Mouse (Mus musculus): ENCODE measurements at regions not wholly inside any gene's neighbourhood (a gene's known extent, or its start where the extent isn't known, plus 50 kb on each side); places are given as distances from the start of the nearest gene placed in this dataset.

- ATAC-seq (ENCODE audit: low FRiP score, low TSS enrichment): no peak
- Histone ChIP-seq H3K4me2 (replicated peaks; ENCODE audit: low read depth, low read length) (no peak overlapping the region), H3K4me3 (ENCODE audit: low read length) (no peak overlapping the region), H3K9ac (replicated peaks; ENCODE audit: low read length) (no peak overlapping the region), H3K27me3 (ENCODE audit: insufficient read depth, low read length) (no peaks in the 10 kb centered on the region), H3K36me3 (ENCODE audit: insufficient read depth, low read length) (no peaks in the 10 kb centered on the region), H3K4me1 (ENCODE audit: insufficient read depth, low read length) (no peaks in the 10 kb centered on the region), H3K9me3 (ENCODE audit: low read length) (no peaks in the 10 kb centered on the region), H3K27ac (ENCODE audit: low read length) (no peak overlapping the region)
- WGBS: 65% methylated on average over 1 of the region's 1 CpGs
These were observed 365.3 kb upstream of the Tmem229a start for GRCm38 (mm10) chr6:25321446-25321845.

GRCm38 (mm10) chr6:25320291-25320844, 364.3 kb upstream of the Tmem229a start:
- Histone ChIP-seq H3K4me3 (ENCODE audit: low read length) (no peak overlapping the region), H3K27ac (ENCODE audit: low read length) (no peak overlapping the region), H3K9ac (replicated peaks; ENCODE audit: low read length) (no peak overlapping the region), H3K4me1 (ENCODE audit: insufficient read depth, low read length) (no peaks in the 10 kb centered on the region), H3K9me3 (ENCODE audit: low read length) (no peaks in the 10 kb centered on the region), H3K36me3 (ENCODE audit: insufficient read depth, low read length) (no peaks in the 10 kb centered on the region), H3K27me3 (ENCODE audit: insufficient read depth, low read length) (no peaks in the 10 kb centered on the region), H3K4me2 (replicated peaks; ENCODE audit: low read depth, low read length) (no peak overlapping the region)
- WGBS: 79% methylated on average over 6 of the region's 6 CpGs
- ATAC-seq (ENCODE audit: low FRiP score, low TSS enrichment): no peak

GRCm38 (mm10) chr6:25307471-25307870, 351.4 kb upstream of the Tmem229a start:
- no peaks in the 10 kb centered on the region for H3K27me3 ChIP-seq (ENCODE audit: insufficient read depth, low read length)
- H3K4me2 ChIP-seq (replicated peaks; ENCODE audit: low read depth, low read length): no peak overlapping the region
- H3K36me3 ChIP-seq (ENCODE audit: insufficient read depth, low read length): no peaks in the 10 kb centered on the region
- no peak overlapping the region for H3K27ac ChIP-seq (ENCODE audit: low read length)
- H3K4me3 ChIP-seq (ENCODE audit: low read length): no peak overlapping the region
- no peaks in the 10 kb centered on the region for H3K9me3 ChIP-seq (ENCODE audit: low read length)
- H3K4me1 ChIP-seq (ENCODE audit: insufficient read depth, low read length): no peaks in the 10 kb centered on the region
- H3K9ac ChIP-seq (replicated peaks; ENCODE audit: low read length): no peak overlapping the region
- no peak for ATAC-seq (ENCODE audit: low FRiP score, low TSS enrichment)

GRCm38 (mm10) chr6:25304844-25305504, 348.9 kb upstream of the Tmem229a start:
- Histone ChIP-seq H3K9me3 (ENCODE audit: low read length) (no peaks in the 10 kb centered on the region), H3K27me3 (ENCODE audit: insufficient read depth, low read length) (no peaks in the 10 kb centered on the region), H3K27ac (ENCODE audit: low read length) (no peak overlapping the region), H3K4me3 (ENCODE audit: low read length) (no peak overlapping the region), H3K4me2 (replicated peaks; ENCODE audit: low read depth, low read length) (no peak overlapping the region), H3K9ac (replicated peaks; ENCODE audit: low read length) (no peak overlapping the region), H3K36me3 (ENCODE audit: insufficient read depth, low read length) (no peaks in the 10 kb centered on the region), H3K4me1 (ENCODE audit: insufficient read depth, low read length) (no peaks in the 10 kb centered on the region)
- ATAC-seq (ENCODE audit: low FRiP score, low TSS enrichment): no peak
- 80% methylated on average over 4 of the region's 4 CpGs for WGBS

- H3K4me3 ChIP-seq (ENCODE audit: low read length): no peak overlapping the region
- H3K27ac ChIP-seq (ENCODE audit: low read length): no peak overlapping the region
- no peaks in the 10 kb centered on the region for H3K27me3 ChIP-seq (ENCODE audit: insufficient read depth, low read length)
- ATAC-seq (ENCODE audit: low FRiP score, low TSS enrichment): 0 out of 2 replicates have a peak, but pooled peaks have one; percentile 51
- H3K9ac ChIP-seq (replicated peaks; ENCODE audit: low read length): no peak overlapping the region
- no peaks in the 10 kb centered on the region for H3K4me1 ChIP-seq (ENCODE audit: insufficient read depth, low read length)
- no peaks in the 10 kb centered on the region for H3K9me3 ChIP-seq (ENCODE audit: low read length)
- H3K4me2 ChIP-seq (replicated peaks; ENCODE audit: low read depth, low read length): no peak overlapping the region
- no peaks in the 10 kb centered on the region for H3K36me3 ChIP-seq (ENCODE audit: insufficient read depth, low read length)
- 67% methylated on average over 1 of the region's 1 CpGs for WGBS
These were observed 335.5 kb upstream of the Tmem229a start for GRCm38 (mm10) chr6:25291613-25292012.

- H3K9me3 ChIP-seq (ENCODE audit: low read length): no peaks in the 10 kb centered on the region
- H3K27ac ChIP-seq (ENCODE audit: low read length): no peak overlapping the region
- H3K9ac ChIP-seq (replicated peaks; ENCODE audit: low read length): no peak overlapping the region
- H3K4me3 ChIP-seq (ENCODE audit: low read length): no peak overlapping the region
- WGBS: 92% methylated on average over 4 of the region's 4 CpGs
- ATAC-seq (ENCODE audit: low FRiP score, low TSS enrichment): no peak
- H3K36me3 ChIP-seq (ENCODE audit: insufficient read depth, low read length): no peaks in the 10 kb centered on the region
- H3K27me3 ChIP-seq (ENCODE audit: insufficient read depth, low read length): no peaks in the 10 kb centered on the region
- no peak overlapping the region for H3K4me2 ChIP-seq (replicated peaks; ENCODE audit: low read depth, low read length)
- no peaks in the 10 kb centered on the region for H3K4me1 ChIP-seq (ENCODE audit: insufficient read depth, low read length)
These were observed 331.5 kb upstream of the Tmem229a start for GRCm38 (mm10) chr6:25287591-25287990.

- 85% methylated on average over 6 of the region's 6 CpGs for WGBS
- Histone ChIP-seq H3K9ac (replicated peaks; ENCODE audit: low read length) (no peak overlapping the region), H3K4me1 (ENCODE audit: insufficient read depth, low read length) (no peaks in the 10 kb centered on the region), H3K27ac (ENCODE audit: low read length) (no peak overlapping the region), H3K4me2 (replicated peaks; ENCODE audit: low read depth, low read length) (no peak overlapping the region), H3K9me3 (ENCODE audit: low read length) (no peaks in the 10 kb centered on the region), H3K36me3 (ENCODE audit: insufficient read depth, low read length) (no peaks in the 10 kb centered on the region), H3K27me3 (ENCODE audit: insufficient read depth, low read length) (no peaks in the 10 kb centered on the region), H3K4me3 (ENCODE audit: low read length) (no peak overlapping the region)
- no peak for ATAC-seq (ENCODE audit: low FRiP score, low TSS enrichment)
These were observed 330.2 kb upstream of the Tmem229a start for GRCm38 (mm10) chr6:25286313-25286712.

- no peak for ATAC-seq (ENCODE audit: low FRiP score, low TSS enrichment)
- Histone ChIP-seq H3K36me3 (ENCODE audit: insufficient read depth, low read length) (no peaks in the 10 kb centered on the region), H3K9ac (replicated peaks; ENCODE audit: low read length) (no peak overlapping the region), H3K4me3 (ENCODE audit: low read length) (no peak overlapping the region), H3K27me3 (ENCODE audit: insufficient read depth, low read length) (no peaks in the 10 kb centered on the region), H3K4me1 (ENCODE audit: insufficient read depth, low read length) (no peaks in the 10 kb centered on the region), H3K9me3 (ENCODE audit: low read length) (no peaks in the 10 kb centered on the region), H3K4me2 (replicated peaks; ENCODE audit: low read depth, low read length) (no peak overlapping the region), H3K27ac (ENCODE audit: low read length) (no peak overlapping the region)
- WGBS: 63% methylated on average over 1 of the region's 1 CpGs
These were observed 322.4 kb upstream of the Tmem229a start for GRCm38 (mm10) chr6:25278509-25278908.

GRCm38 (mm10) chr6:25277703-25278447, 321.8 kb upstream of the Tmem229a start:
- no peak overlapping the region for H3K9ac ChIP-seq (replicated peaks; ENCODE audit: low read length)
- H3K36me3 ChIP-seq (ENCODE audit: insufficient read depth, low read length): no peaks in the 10 kb centered on the region
- H3K4me2 ChIP-seq (replicated peaks; ENCODE audit: low read depth, low read length): no peak overlapping the region
- no peaks in the 10 kb centered on the region for H3K4me1 ChIP-seq (ENCODE audit: insufficient read depth, low read length)
- H3K9me3 ChIP-seq (ENCODE audit: low read length): no peaks in the 10 kb centered on the region
- no peak for ATAC-seq (ENCODE audit: low FRiP score, low TSS enrichment)
- 51% methylated on average over 8 of the region's 8 CpGs for WGBS
- no peaks in the 10 kb centered on the region for H3K27me3 ChIP-seq (ENCODE audit: insufficient read depth, low read length)
- H3K27ac ChIP-seq (ENCODE audit: low read length): no peak overlapping the region
- H3K4me3 ChIP-seq (ENCODE audit: low read length): no peak overlapping the region

- Histone ChIP-seq H3K27me3 (ENCODE audit: insufficient read depth, low read length) (no peaks in the 10 kb centered on the region), H3K9me3 (ENCODE audit: low read length) (no peaks in the 10 kb centered on the region), H3K36me3 (ENCODE audit: insufficient read depth, low read length) (no peaks in the 10 kb centered on the region), H3K4me2 (replicated peaks; ENCODE audit: low read depth, low read length) (no peak overlapping the region), H3K27ac (ENCODE audit: low read length) (no peak overlapping the region), H3K4me3 (ENCODE audit: low read length) (no peak overlapping the region), H3K4me1 (ENCODE audit: insufficient read depth, low read length) (no peaks in the 10 kb centered on the region), H3K9ac (replicated peaks; ENCODE audit: low read length) (no peak overlapping the region)
- no peak for ATAC-seq (ENCODE audit: low FRiP score, low TSS enrichment)
- 55% methylated on average over 2 of the region's 2 CpGs for WGBS
These were observed 320.1 kb upstream of the Tmem229a start for GRCm38 (mm10) chr6:25276221-25276620.
